In the genomic region with DNA sequence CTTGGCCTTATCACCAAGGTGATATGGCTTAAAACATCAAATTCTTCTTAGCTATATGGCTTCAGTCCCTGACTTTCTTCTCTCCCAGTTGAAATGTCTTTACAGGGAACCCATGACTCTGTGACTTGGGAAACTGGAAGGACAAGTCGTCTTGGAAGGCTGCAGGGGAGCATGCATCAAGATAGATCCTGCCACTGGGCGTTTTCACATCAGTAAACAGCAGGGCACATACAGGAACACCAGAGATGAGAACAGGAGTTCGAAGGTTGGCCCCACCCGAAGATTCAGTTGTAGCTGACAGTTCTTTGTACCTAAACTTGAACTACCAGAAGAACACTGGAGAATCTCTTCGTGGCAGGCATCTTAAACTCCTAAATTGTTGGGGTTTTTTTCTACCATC, we compare ENCODE assay signal across 25 mouse cellular contexts. TPM values are rescaled to one million over a fixed set of nuclear protein-coding genes. Genes with fewer than 3 reads are reported as not detected.
"Had no signal": no experiment of that assay in that cellular context is flagged by ENCODE, and none has a peak within 500 bp of the region (broad histone marks: within the 10 kb centered on the region; RNA-seq: fewer than 3 reads in every experiment).

No protein-coding gene starts in this region.

- H3K4me2 ChIP-seq: heart, embryonic 11.5 days; heart, embryonic 13.5 days; heart, embryonic 15.5 days; hindbrain, embryonic 12.5 days; hindbrain, embryonic 14.5 days; limb, embryonic 13.5 days; limb, embryonic 15.5 days; liver, embryonic 12.5 days had no signal

- H3K27me3 ChIP-seq: heart, embryonic 13.5 days; heart, embryonic 15.5 days; hindbrain, embryonic 12.5 days; limb, embryonic 13.5 days; limb, embryonic 15.5 days had no signal

- DNase-seq: gastrocnemius, adult 2 months; gastrocnemius, postnatal 10 days; gastrocnemius, postnatal 25 days; heart, adult 2 months; heart, postnatal 14 days; heart, postnatal 36 days; kidney, adult 11 months; kidney, adult 8-10 months; kidney, postnatal 14 days; kidney, postnatal 36 days; layer of hippocampus, adult 9-11 months; layer of hippocampus, postnatal 36 days; left cerebral cortex, postnatal 4 days had no signal

- H3K9me3 ChIP-seq: heart, embryonic 15.5 days; limb, embryonic 15.5 days; liver, embryonic 12.5 days had no signal

- H3K4me1 ChIP-seq: heart, embryonic 13.5 days; heart, embryonic 15.5 days; hindbrain, embryonic 12.5 days; limb, embryonic 13.5 days; limb, embryonic 15.5 days had no signal

- H3K36me3 ChIP-seq: heart, embryonic 13.5 days; heart, embryonic 15.5 days; hindbrain, embryonic 10.5 days; hindbrain, embryonic 12.5 days; limb, embryonic 13.5 days; limb, embryonic 15.5 days; liver, embryonic 12.5 days had no signal

- H3K4me3 ChIP-seq: gastrocnemius, adult 2 months; heart, adult 2 months; heart, embryonic 13.5 days; heart, embryonic 15.5 days; hindbrain, embryonic 10.5 days; hindbrain, embryonic 12.5 days; limb, embryonic 13.5 days; limb, embryonic 15.5 days; liver, embryonic 12.5 days had no signal

- ATAC-seq: hindbrain, embryonic 16.5 days; inflammation-experienced regulatory T-cells, adult 6 months had no signal

- H3K9ac ChIP-seq: heart, embryonic 13.5 days; heart, embryonic 15.5 days; hindbrain, embryonic 12.5 days; hindbrain, embryonic 14.5 days; limb, embryonic 13.5 days; limb, embryonic 15.5 days; liver, embryonic 12.5 days had no signal

- H3K27ac ChIP-seq: gastrocnemius, adult 2 months; heart, adult 2 months; heart, embryonic 13.5 days; heart, embryonic 15.5 days; hindbrain, embryonic 10.5 days; hindbrain, embryonic 12.5 days; hindbrain, embryonic 14.5 days; limb, embryonic 13.5 days; limb, embryonic 15.5 days; liver, embryonic 12.5 days had no signal

RNA-seq across cellular contexts. Expression of gene Cldn10, which starts 44.8 kb away (rescaled TPM):
- polyA plus RNA-seq: liver, adult 2 months had no signal
